Mouse (Mus musculus): Measurements from ENCODE around the gene Klk7.

DNA sequence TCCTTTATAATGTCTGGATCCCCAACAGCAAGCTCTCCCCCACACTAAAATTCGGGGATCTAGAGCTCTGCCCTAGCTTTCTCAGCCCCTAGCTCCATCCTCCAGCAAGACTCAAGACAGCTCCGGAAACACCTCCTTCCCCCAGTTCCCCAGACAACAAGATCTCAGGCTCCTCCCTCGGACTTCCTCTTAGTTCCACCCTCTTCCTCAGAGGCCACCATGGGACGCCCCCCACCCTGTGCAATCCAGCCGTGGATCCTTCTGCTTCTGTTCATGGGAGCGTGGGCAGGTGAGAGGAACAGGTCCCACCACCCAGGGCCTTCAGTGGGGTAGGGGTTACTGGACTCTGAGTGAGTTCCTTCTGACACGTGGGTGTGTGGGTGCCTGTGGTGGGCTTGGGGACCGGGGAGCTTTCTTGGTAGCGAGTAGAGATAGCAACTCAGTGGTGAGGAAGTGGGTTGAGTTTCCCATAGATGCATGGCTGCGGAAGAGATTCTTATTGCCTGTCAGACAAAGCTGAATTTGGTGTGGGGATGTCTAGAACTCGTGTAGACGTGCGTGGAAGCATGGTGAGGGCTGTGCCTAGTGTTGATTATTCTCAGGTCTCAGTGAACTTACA lies 13.1 kb upstream of the Klk7 start:
- TF ChIP-seq EP300 (IDR thresholded peaks at IDR 0.05; ENCODE audit: insufficient read depth, low read depth, low read length) (no peak), POLR2A (IDR thresholded peaks at IDR 0.05; ENCODE audit: insufficient read depth, low read length) (no peak), CTCF (IDR thresholded peaks at IDR 0.05; ENCODE audit: low read depth, low read length) (no peak)

Data from ES-Bruce4 (cell line).